Mouse (Mus musculus) hindlimb bud, embryonic 11.5 days (tissue): ENCODE measurements at regions not wholly inside any gene's neighbourhood (a gene's known extent, or its start where the extent isn't known, plus 50 kb on each side); places are given as distances from the start of the nearest gene placed in this dataset.

Experiments used
- DNase-seq: peaks from one replicate; pipeline ENCODE4 v3.0.0-alpha.2; 2012; ENCODE audit warnings: low read depth, low spot score; ENCODE audit errors: extremely low spot score

GRCm38 (mm10) chr8:102575523-102575922, 209.9 kb downstream of the Cdh11 start:
- no peak for DNase-seq

- DNase-seq, result no peak
Observed at GRCm38 (mm10) chr8:102567779-102568178, 217.7 kb downstream of the Cdh11 start.

GRCm38 (mm10) chr8:102554213-102554612, 231.2 kb downstream of the Cdh11 start:
- no peak for DNase-seq

GRCm38 (mm10) chr8:102553348-102553935, 232.0 kb downstream of the Cdh11 start:
- DNase-seq, result peak; percentile 24

GRCm38 (mm10) chr8:102538886-102539285, 246.6 kb downstream of the Cdh11 start:
- DNase-seq, result no peak

GRCm38 (mm10) chr8:102538068-102538467, 247.4 kb downstream of the Cdh11 start:
- no peak for DNase-seq

- no peak for DNase-seq
Observed at GRCm38 (mm10) chr8:102518446-102518845, 267.0 kb downstream of the Cdh11 start.

GRCm38 (mm10) chr8:102515748-102516147, 269.7 kb downstream of the Cdh11 start:
- no peak for DNase-seq

GRCm38 (mm10) chr8:102514805-102515424, 270.5 kb downstream of the Cdh11 start:
- DNase-seq, result no peak

- DNase-seq, result no peak
Observed at GRCm38 (mm10) chr8:102500751-102501150, 284.7 kb downstream of the Cdh11 start.

GRCm38 (mm10) chr8:102500202-102500601, 285.2 kb downstream of the Cdh11 start:
- no peak for DNase-seq

- DNase-seq, result peak; percentile 68
Observed at GRCm38 (mm10) chr8:102499091-102499490, 286.4 kb downstream of the Cdh11 start.

- no peak for DNase-seq
Observed at GRCm38 (mm10) chr8:102497160-102497559, 288.3 kb downstream of the Cdh11 start.

- DNase-seq, result no peak
Observed at GRCm38 (mm10) chr8:102496698-102497097, 288.7 kb downstream of the Cdh11 start.

GRCm38 (mm10) chr8:102496021-102496420, 289.4 kb downstream of the Cdh11 start:
- DNase-seq, result no peak

- DNase-seq, result no peak
Observed at GRCm38 (mm10) chr8:102491015-102491414, 294.4 kb downstream of the Cdh11 start.

GRCm38 (mm10) chr8:102488284-102488683, 297.2 kb downstream of the Cdh11 start:
- DNase-seq, result no peak

- no peak for DNase-seq
Observed at GRCm38 (mm10) chr8:102487796-102488195, 297.6 kb downstream of the Cdh11 start.

- no peak for DNase-seq
Observed at GRCm38 (mm10) chr8:102475166-102475802, 310.2 kb downstream of the Cdh11 start.

- DNase-seq, result no peak
Observed at GRCm38 (mm10) chr8:102474192-102474591, 311.2 kb downstream of the Cdh11 start.

GRCm38 (mm10) chr8:102471352-102471751, 314.1 kb downstream of the Cdh11 start:
- no peak for DNase-seq

- no peak for DNase-seq
Observed at GRCm38 (mm10) chr8:102462601-102463000, 322.8 kb downstream of the Cdh11 start.
